Mouse (Mus musculus): ENCODE results near the gene Nrip1.

Gene Nrip1

DNA sequence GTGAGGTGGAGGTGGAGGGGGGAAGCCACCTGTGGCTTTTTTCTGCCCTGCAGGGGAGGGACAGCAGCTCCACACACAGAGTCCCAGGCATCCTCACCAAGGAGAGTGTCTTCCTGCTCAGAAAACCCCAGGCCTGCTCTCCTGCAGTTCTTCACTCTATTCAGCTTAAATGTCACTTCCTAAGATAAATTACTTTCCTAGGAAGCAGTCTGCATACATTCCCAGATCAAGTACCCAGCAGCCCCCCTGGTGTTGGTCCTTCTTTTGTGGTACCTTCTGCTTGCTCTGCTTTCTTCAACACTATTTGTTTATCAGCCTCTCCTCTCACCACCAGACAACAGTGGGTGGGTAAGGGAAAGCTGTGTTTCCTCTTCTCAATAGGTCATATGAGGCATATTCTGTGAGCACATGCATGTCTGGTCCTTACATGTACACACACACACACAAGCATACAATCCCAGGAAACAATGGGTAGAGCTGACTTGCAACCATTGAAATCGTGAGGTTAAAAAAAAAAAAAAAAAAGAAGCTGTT, 60.7 kb downstream of the Nrip1 start:
- DNase-seq, result no peak

DNA sequence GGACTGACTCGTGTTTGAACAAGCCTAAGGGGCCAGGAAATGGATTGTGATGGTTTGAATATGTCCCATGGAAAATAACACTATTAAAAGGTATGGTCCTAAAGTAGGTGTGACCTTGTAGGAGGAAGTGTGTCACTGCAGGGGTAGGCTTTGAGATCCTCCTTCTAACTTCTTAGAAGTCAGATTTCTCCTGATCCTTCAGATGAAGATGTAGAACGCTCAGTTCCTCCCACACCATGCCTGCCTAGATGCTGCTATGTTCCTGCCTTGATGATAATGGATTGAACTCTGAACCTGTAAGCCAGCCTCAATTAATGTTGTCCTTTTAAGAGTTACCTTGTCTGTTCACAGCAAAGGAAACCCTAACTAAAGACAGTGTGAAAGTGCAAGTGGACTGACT, 62.8 kb downstream of the Nrip1 start:
- DNase-seq, result no peak

DNA sequence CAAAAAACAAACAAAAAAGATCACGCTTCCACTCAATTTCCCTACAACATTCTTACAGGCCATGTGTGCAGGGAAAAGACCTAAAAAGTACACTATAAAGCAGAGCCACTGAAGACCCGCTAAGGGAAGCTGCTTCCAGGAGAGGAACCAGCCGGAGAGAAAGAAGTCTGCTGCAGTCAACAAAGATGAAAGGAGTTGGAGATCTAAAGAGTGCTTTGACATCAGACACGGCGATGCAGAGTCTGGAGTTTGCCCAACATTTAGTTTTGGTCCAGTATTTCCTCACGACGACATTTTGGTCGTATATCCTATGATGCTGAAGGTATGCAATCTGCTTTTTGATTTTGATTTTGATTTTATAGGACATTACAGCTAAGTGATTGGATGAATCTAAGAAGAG, 63.3 kb downstream of the Nrip1 start:
- no peak for DNase-seq

DNA sequence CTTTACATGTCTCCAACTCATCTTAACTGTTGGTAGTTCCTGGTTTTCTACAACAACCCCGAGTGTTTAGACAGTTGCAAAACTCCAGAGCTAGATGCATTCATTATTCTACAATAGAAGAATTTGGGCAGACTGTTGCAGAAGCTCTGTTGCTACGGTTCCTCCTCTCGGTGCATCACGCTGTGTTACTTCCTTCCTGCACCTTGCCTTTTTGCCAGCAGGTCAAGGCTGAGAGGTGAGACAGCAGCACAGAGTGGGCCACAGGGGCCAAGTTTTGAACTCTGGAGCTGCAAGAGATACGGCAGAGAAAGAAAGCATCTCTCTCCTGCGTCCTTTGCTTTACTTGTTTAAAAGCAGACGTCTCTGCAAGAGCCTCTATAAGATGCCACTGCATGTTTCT, 64.3 kb downstream of the Nrip1 start:
- DNase-seq, result no peak

DNA sequence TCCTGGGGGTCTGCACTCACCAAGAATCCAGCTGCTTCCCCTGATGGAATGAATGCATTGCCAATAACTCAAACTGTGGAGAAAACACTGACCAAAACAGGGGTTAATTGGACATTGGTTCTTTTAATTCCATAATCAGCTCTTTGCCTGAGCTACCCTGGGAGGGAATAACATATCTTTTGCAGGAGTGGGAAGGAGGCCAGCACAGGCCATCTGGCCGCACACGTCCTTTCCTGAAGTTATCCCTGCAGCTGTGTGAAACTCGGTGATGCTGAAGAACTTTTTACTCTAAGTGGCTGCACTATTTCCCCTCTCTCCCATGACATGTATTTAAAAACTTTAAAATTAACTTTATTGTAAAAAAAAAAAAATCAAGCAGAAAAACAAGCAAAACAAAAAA, 66.6 kb downstream of the Nrip1 start:
- no peak for DNase-seq

DNA sequence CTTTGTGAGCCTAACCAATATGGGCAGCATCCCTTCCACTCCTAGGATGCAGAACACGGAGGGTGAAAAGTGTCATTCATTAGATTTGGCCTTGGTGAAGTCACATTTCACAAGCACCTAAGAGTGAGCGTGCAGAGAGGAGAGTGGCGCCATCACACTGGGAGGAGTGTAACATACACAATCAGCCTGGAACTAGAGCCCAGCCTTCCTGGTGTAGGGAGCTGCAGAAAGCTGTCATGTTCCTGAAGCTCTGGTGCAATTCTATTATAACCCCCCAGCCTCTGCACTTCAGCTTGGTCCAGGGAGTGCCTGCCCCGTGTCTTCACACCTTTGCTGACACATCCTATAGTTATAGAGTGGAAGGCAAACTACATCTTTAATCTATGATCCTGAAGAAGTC, 67.2 kb downstream of the Nrip1 start:
- no peak for DNase-seq

DNA sequence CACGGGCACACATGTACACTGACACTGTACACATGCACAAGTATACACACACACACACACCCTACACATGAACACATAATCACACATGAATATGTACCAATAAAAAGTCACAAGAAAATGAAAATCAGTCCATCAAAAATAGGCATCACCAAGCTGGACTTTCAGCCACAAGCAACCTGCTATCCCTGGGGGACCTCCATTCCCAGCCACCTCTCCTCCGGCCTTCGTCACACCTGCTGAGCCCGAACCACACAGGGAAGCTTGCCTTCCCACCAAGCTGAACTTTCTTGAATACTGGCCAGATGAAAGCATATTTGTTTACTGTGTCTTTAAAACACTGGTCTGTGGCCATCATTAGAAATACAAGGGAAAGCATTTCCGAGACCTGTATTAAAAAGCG, 70.2 kb downstream of the Nrip1 start:
- no peak for DNase-seq

DNA sequence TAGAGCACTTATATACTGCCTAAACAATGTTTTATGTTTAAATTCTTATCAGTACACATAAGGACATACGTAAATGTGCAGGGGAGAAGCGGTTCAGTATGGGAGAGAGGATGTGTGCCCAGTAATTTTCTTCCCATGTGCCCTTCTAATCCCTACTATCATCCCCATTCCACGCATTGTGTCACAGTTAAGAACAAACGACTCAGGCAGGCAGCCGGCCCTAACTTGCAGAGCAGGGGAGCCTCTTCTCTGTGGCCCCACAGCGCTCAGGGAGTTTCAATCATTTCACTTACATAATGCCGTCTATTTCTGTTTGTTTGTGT, 71.9 kb downstream of the Nrip1 start:
- DNase-seq, result no peak

DNA sequence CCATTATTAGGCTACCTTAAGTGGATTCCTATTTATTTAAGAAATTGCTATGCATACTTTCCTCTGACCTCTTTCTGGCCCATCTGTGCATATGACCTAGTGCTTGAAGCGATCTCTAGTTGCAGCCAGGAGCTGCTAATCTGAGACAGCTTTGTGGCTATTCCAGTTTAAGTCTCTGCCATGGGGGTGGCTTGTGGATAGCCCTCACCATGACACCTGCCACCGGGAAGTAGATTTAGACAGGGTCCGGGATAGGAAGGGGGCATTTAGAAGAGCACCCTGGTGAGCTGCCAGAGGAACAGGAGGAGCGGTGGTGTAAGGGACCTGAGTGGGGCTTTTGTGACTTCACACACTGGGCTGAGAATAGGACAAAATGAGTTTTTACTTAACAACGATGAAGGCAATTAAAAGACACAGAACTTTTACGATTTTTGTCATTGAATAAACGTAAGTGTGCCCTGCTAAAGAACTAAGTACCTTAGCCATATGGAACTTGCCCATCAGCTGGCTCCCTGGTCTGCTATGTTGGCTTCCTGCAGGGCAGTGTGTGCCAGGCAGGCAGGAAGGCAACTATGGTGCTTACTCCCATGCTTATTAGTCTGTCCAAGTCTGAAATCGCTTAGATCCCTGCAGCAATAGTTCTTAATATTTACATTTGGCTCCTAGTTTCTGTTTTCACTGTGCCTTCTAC, 72.4 kb downstream of the Nrip1 start:
- DNase-seq, result no peak

DNA sequence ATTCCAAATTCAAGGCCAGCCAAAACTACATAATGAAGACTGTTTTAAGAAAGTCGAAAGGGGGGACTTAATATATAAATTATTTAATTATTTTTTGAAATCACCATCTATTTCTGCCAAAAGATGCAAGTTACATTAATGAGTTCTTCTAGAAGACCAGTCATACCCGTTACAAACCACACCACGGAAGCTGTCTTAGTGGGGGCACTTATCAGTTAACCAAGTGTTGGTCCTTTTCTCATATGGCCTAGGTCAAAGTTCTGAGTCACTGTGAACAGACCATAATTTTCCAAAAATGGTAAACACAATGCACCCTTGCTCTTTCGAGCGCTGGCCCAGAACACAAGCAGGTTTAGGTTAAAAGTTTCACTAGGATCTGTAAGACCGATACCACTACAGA, 73.2 kb downstream of the Nrip1 start:
- no peak for DNase-seq

DNA sequence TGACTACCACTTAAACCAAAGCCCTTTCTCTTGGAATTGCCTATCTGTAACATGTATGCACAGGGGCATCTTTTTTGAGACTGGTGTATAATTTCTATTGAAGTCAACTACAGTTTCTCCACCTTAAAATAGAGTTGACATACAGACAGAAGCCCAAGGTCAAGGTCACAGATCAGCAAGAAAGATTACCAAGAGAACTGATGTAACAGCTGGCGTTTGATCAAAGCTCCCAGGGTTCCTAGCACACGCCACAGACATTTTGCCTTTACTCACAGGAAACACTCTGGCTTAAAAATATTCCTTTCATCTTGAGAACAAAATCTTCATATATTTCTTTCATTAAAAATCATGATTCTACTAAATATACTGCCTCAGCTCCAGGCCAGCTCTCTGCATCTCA, 74.1 kb downstream of the Nrip1 start:
- DNase-seq, result no peak

DNA sequence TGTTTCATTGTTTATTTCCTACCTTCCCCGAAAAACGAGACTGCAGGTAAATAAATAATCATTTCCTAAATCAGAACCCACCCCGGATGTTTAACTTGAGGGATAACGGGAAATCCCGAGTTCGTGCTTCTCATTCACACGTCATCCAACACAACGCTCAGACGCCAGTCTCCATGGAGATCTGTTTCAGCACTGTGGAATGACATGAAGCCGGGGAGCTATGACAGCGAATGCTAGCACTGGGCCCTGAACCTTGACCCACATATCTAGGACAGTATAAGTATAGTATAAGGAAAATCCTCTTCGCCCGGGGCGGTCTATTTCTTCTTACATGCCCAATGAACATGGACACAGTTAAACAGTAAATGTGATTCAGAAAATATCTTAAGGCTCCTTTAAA, 78.3 kb downstream of the Nrip1 start:
- no peak for DNase-seq

DNA sequence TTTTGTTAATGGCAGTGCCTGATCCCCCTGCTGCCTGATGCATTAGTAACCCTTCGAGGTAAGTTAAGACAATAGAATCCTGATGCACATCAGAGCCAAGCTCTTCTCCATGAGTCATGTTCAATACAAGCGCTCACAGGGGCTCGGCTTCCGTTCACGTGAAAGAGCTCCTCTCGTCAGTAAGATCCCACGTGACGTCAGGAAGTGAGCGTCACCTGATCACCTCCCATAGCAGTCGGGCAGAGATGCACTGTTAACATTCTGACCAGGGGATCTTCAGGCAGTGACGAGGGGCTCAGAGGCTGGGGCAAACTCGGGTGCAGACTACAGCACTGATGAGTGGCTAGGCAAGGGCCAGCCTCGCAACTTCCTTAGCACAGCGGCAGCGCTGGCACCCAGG, 79.1 kb downstream of the Nrip1 start:
- DNase-seq, result no peak

DNA sequence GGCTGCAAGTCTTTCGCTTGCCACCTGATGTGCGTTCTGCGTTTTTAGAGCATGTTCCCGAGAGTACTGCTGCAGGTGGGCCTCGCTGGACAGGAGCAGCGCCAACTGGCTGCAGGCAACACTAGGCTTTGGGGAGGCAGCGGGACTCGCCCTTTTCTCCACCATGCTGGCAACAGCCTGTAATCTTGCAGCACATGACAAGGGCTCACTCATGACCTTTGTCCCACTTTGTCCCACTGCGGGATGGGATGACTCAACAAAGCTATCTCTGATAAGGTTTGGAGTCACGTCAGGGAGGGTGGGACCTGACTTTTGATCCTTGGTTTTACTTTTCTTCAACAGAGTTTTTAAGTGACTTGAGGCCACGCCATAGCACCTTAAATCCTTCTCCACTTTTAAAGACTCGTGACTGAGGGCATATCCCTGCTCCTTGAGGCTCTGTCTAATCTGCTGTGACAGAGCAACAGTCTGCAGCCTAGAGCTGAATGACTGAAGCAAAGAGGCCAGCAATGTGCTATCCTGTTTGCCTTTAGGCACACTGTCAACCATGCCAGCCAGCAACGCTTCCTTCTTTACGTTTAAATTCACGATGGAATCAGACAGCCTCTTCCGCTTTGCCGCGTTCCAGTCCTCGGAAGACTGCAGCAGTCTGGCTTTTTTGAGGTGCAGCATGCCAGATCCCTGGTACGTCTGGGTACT, 79.7 kb downstream of the Nrip1 start:
- DNase-seq, result no peak

DNA sequence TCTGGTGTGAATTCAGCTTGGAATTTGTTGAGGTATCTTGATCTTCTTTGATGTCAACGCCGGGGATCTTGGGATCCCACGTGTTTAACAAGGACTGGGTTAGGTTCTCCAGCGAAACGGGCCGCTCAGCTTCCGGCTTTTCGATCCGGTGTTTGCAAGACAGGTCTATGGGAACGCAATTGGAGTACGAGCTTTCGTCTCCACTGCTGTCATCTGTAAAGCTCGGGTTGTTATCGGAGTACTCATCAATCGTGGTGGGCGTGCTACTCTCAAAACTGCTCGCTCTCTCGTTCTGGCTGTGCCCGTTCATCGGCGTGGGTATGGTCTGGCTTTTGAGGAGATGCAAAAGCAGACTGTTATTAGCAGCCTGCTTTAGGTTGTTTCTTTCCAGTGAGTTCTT, 80.5 kb downstream of the Nrip1 start:
- no peak for DNase-seq

DNA sequence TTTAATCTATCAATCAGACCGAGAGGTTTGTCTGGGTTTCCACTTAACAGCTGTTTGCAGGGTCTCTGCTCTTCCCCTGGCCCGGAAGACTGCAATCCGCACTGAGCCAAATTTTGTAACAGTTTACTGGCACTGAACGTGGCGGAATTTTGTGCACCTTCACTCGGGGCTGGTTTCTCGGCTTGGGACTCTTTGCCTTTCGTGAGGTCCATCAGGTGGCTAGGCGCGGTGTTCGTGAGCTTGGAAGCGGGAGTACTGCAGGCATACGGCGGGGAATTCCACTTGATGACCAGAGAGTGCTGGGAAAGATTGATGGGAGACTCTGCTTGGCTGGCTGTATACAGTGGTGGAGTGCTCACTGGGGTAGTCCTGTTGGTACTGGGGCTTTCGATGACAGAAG, 81.0 kb downstream of the Nrip1 start:
- DNase-seq, result no peak

DNA sequence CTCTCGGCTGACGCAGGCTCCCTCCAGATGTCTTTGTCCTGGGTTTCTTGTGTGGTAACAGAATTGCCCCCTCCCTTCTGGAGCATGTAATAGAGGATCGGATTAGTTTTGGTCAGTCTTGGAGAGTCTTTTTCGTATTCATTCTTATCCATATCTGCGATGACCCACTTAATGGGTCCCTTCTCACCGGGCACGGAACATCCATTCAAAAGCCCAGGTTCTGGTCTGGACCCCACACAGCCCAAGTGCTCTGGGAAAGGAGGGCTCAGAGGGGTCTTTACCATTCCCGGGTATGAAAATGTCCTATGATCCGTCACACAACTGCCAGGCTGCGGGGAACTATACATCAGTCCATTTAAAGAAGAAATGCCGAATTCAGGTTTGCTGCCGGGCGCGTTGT, 82.3 kb downstream of the Nrip1 start:
- no peak for DNase-seq

DNA sequence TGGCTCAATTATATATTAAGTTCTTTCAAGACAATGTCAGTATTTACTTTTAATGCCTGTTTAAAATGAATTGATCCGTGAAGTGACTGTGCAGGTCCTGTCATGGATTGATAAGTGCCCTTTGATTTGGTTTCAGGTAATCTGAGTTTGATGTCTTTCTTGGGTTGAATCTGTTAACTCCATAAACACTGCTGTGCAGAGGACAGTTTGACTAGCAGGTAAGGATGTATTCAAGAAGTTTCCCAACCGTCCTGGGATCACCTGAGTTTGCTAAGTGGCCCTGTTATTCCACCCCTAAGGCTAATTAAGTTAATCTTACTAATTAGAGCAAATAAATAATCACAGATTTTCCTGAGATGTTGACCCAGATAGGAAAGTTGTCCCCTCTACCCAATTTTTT, 84.1 kb downstream of the Nrip1 start:
- DNase-seq, result no peak

DNA sequence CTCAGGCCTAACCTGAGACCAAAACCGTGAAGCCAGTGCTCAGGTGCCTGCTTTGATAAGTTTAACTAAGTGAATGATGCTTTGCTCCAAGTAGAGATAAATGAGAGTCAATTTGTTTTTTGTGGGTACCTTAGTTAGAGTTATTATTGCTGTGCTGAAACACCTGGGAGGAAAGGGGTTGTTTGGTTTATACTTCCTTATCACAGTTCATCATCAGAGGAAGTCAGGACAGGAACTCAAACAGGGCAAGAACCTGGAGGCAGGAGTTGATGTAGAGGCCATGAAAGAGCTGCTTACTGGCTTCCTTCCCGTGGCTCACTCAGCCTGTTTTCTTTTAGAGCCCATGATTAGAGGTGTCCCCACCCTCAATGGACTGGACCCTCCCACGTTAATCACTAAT, 89.8 kb downstream of the Nrip1 start:
- peak; percentile 24 to 35 for DNase-seq

DNA sequence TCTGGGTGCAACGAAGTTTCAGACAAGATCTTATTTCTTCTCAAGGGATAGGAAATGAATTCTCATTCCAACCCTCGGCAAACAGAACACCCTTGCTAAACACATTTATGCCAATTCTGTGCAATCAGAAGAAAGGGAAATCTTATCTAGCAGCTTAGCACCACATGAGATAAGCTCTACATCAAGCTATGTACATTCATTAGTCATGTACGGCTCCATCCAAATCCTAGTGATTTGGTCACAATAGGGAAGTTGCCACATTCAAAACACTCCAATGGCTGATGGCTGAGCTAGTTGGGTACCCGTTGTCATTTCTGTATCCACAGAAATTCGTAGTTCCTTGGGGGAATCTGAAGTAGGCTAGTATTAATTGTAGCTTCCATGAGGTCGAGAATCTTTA, 91.8 kb downstream of the Nrip1 start:
- DNase-seq, result no peak

DNA sequence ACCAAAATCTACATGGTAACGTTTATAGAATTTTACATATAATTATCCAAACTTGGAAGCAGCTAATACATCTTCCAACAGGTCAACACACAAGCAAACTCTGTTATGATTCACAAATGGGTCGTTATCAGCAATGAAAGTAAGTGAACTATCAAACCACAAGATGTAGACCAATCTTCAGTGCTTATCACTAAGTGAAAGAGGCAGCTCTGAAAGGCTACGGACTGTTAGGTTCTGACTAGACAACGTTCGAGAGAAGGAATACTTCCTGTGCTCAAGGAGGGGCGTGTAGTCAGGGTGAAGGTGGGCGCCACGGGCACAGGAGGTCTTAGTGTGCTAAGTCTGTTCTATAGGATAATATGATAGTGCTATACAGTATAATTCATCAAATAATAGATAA, 93.3 kb downstream of the Nrip1 start:
- no peak for DNase-seq

DNA sequence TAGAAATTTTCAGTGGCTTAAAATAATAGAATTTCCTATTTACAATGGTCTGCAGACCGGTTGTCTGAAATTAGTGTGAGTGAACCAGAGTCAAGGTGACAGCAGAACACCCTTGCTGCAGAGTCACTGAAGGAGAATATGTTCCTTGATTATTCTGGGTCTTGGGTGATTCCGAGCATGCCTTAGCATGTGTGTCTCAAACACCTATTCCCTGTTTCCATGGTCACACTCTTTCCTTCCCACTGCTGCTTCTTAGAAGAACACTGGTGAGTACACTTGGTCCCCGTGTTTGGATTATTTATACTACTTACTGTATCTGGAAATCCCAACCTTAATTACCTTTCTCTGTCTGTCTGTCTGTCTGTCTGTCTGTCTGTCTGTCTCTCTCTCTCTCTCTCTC, 97.4 kb downstream of the Nrip1 start:
- no peak for DNase-seq

DNA sequence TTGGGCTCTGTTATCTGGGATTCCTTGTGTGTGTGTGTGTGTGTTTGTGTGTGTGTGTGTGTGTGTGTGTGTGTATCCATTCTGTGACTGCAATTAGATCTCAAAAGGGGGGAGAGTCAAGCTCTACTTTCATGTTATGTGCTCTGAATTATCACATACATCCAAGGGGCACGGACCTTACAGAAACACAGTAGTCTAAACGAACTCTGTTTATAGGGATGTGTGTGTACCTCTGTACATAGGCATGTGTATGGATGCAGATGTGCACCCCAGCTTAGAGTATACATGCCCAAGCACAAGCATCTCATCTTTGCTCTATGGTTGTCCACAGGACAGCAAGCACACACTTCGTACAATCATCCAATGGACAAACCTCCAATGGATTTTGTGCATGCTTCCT, 98.0 kb downstream of the Nrip1 start:
- DNase-seq, result no peak

DNA sequence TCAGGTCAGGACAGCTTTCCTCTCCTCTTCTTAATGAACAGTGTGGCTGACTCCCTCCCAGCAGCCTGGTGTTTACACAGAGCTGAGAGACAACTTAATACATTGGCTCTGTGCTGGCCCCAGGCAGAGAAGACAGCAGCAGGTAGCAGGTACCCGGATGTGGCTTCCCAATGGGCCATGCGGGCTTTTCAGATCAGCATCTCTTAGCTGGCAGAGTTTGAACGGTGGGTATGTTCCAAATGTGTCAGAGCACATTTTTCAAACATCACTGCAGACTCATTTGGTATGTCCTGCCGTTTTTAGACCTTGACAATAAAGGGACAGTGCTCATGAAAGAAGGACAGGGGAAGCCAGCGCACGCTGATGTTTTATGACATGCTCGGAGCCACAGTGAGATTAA, 98.5 kb downstream of the Nrip1 start:
- DNase-seq, result no peak

Measured in thymus, postnatal 36 days (tissue).